Mouse (Mus musculus): Measurements from ENCODE around the gene Gm28308. TPM values are rescaled to one million over a fixed set of nuclear protein-coding genes. Genes with fewer than 3 reads are reported as not detected.
A peak's percentile ranks its signal among the peaks of the same experiment; 100 is the strongest.

Gene Gm28308
- polyA plus RNA-seq, 1 experiment from 2014 or later = not detected

GRCm38 (mm10) chr6:52220003-52220864 is 7.1 kb upstream of the Gm28308 start:
- H3K27ac ChIP-seq = no peak overlapping the region
- no peak overlapping the region for H3K4me2 ChIP-seq
- H3K9ac ChIP-seq = no peak overlapping the region
- peaks cover 31% of the 10 kb centered on the region for H3K4me1 ChIP-seq
- ATAC-seq (ENCODE audit: borderline replicate concordance, extremely low read depth, low FRiP score, low TSS enrichment) = no peak
- H3K9me3 ChIP-seq = no peaks in the 10 kb centered on the region
- no peaks in the 10 kb centered on the region for H3K36me3 ChIP-seq
- H3K27me3 ChIP-seq = peaks cover 99% of the 10 kb centered on the region
- no peak overlapping the region for H3K4me3 ChIP-seq
- WGBS = 57% methylated on average over 32 of the region's 32 CpGs

GRCm38 (mm10) chr6:52219234-52219942 is 6.2 kb upstream of the Gm28308 start:
- Histone ChIP-seq H3K4me3 (no peak overlapping the region), H3K4me1 (peaks cover 31% of the 10 kb centered on the region), H3K4me2 (no peak overlapping the region), H3K9ac (no peak overlapping the region), H3K36me3 (no peaks in the 10 kb centered on the region), H3K9me3 (no peaks in the 10 kb centered on the region), H3K27ac (no peak overlapping the region), H3K27me3 (peaks cover 99% of the 10 kb centered on the region)
- ATAC-seq (ENCODE audit: borderline replicate concordance, extremely low read depth, low FRiP score, low TSS enrichment) = no peak
- WGBS = 58% methylated on average over 9 of the region's 9 CpGs

- ATAC-seq (ENCODE audit: borderline replicate concordance, extremely low read depth, low FRiP score, low TSS enrichment) = no peak
- Histone ChIP-seq H3K4me3 (no peak overlapping the region), H3K27ac (no peak overlapping the region), H3K9me3 (no peaks in the 10 kb centered on the region), H3K9ac (no peak overlapping the region), H3K27me3 (peaks cover 99% of the 10 kb centered on the region), H3K4me1 (peaks cover 31% of the 10 kb centered on the region), H3K36me3 (no peaks in the 10 kb centered on the region), H3K4me2 (no peak overlapping the region)
- WGBS = 27% methylated on average over 14 of the region's 14 CpGs
Measured at GRCm38 (mm10) chr6:52218643-52219215, 5.6 kb upstream of the Gm28308 start.

- H3K4me3 ChIP-seq = peak overlapping the region; percentile 44
- peaks cover 99% of the 10 kb centered on the region for H3K27me3 ChIP-seq
- peaks cover 32% of the 10 kb centered on the region for H3K4me1 ChIP-seq
Measured at GRCm38 (mm10) chr6:52217895-52218642, 4.9 kb upstream of the Gm28308 start.

GRCm38 (mm10) chr6:52217459-52217768 is 4.3 kb upstream of the Gm28308 start:
- Histone ChIP-seq H3K9ac (no peak overlapping the region), H3K27ac (no peak overlapping the region), H3K9me3 (no peaks in the 10 kb centered on the region), H3K36me3 (no peaks in the 10 kb centered on the region), H3K27me3 (peaks cover 99% of the 10 kb centered on the region), H3K4me1 (peaks cover 35% of the 10 kb centered on the region), H3K4me2 (peak overlapping the region; percentile 69), H3K4me3 (peak overlapping the region; percentile 44)
- WGBS = 1% methylated on average over 25 of the region's 25 CpGs
- peak; percentile 40; the same call in 1 of the 2 replicates for ATAC-seq (ENCODE audit: borderline replicate concordance, extremely low read depth, low FRiP score, low TSS enrichment)

More at GRCm38 (mm10) chr6:52217895-52218642, 4.9 kb upstream of the Gm28308 start:
- WGBS = 12% methylated on average over 23 of the region's 23 CpGs
- no peak overlapping the region for H3K9ac ChIP-seq
- no peak for ATAC-seq (ENCODE audit: borderline replicate concordance, extremely low read depth, low FRiP score, low TSS enrichment)
- H3K27ac ChIP-seq = no peak overlapping the region
- no peaks in the 10 kb centered on the region for H3K36me3 ChIP-seq
- peak overlapping the region; percentile 69 for H3K4me2 ChIP-seq
- no peaks in the 10 kb centered on the region for H3K9me3 ChIP-seq

GRCm38 (mm10) chr6:52216691-52217458 is 3.7 kb upstream of the Gm28308 start:
- Histone ChIP-seq H3K27ac (no peak overlapping the region), H3K27me3 (peaks cover 99% of the 10 kb centered on the region), H3K4me3 (peak overlapping the region; percentile 44), H3K36me3 (no peaks in the 10 kb centered on the region), H3K9me3 (no peaks in the 10 kb centered on the region), H3K4me1 (peaks cover 32% of the 10 kb centered on the region), H3K4me2 (peak overlapping the region; percentile 69), H3K9ac (no peak overlapping the region)
- WGBS = 3% methylated on average over 60 of the region's 60 CpGs
- ATAC-seq (ENCODE audit: borderline replicate concordance, extremely low read depth, low FRiP score, low TSS enrichment) = no peak

- Histone ChIP-seq H3K4me1 (peaks cover 26% of the 10 kb centered on the region), H3K4me2 (peak overlapping the region; percentile 69), H3K27ac (no peak overlapping the region), H3K36me3 (no peaks in the 10 kb centered on the region), H3K9me3 (no peaks in the 10 kb centered on the region), H3K4me3 (peak overlapping the region; percentile 44), H3K27me3 (peaks cover 100% of the 10 kb centered on the region), H3K9ac (no peak overlapping the region)
- 5% methylated on average over 30 of the region's 30 CpGs for WGBS
- no peak for ATAC-seq (ENCODE audit: borderline replicate concordance, extremely low read depth, low FRiP score, low TSS enrichment)
Measured at GRCm38 (mm10) chr6:52215771-52216535, 2.8 kb upstream of the Gm28308 start.

- Histone ChIP-seq H3K4me2 (no peak overlapping the region), H3K36me3 (no peaks in the 10 kb centered on the region), H3K4me3 (no peak overlapping the region), H3K4me1 (peaks cover 26% of the 10 kb centered on the region), H3K9ac (no peak overlapping the region), H3K9me3 (no peaks in the 10 kb centered on the region), H3K27me3 (peaks cover 98% of the 10 kb centered on the region), H3K27ac (no peak overlapping the region)
- ATAC-seq (ENCODE audit: borderline replicate concordance, extremely low read depth, low FRiP score, low TSS enrichment) = no peak
- 30% methylated on average over 3 of the region's 3 CpGs for WGBS
Measured at GRCm38 (mm10) chr6:52215070-52215469, 1.9 kb upstream of the Gm28308 start.

- H3K9me3 ChIP-seq = no peaks in the 10 kb centered on the region
- WGBS = 34% methylated on average over 5 of the region's 5 CpGs
- peaks cover 98% of the 10 kb centered on the region for H3K27me3 ChIP-seq
- 0 out of 2 replicates have a peak overlapping the region, but pooled peaks have one; percentile 61 for H3K4me2 ChIP-seq
- ATAC-seq (ENCODE audit: borderline replicate concordance, extremely low read depth, low FRiP score, low TSS enrichment) = no peak
- no peak overlapping the region for H3K9ac ChIP-seq
- H3K27ac ChIP-seq = no peak overlapping the region
- peaks cover 26% of the 10 kb centered on the region for H3K4me1 ChIP-seq
- H3K4me3 ChIP-seq = no peak overlapping the region
- H3K36me3 ChIP-seq = no peaks in the 10 kb centered on the region
Measured at GRCm38 (mm10) chr6:52214271-52214670, 1.1 kb upstream of the Gm28308 start.

- Histone ChIP-seq H3K9ac (peak overlapping the region; percentile 30), H3K4me3 (peak overlapping the region; percentile 42), H3K27me3 (peaks cover 98% of the 10 kb centered on the region), H3K9me3 (no peaks in the 10 kb centered on the region), H3K4me1 (peaks cover 24% of the 10 kb centered on the region), H3K36me3 (no peaks in the 10 kb centered on the region), H3K27ac (peak overlapping the region; percentile 57), H3K4me2 (peak overlapping the region; percentile 61)
- no peak for ATAC-seq (ENCODE audit: borderline replicate concordance, extremely low read depth, low FRiP score, low TSS enrichment)
- 8% methylated on average over 22 of the region's 22 CpGs for WGBS
Measured at GRCm38 (mm10) chr6:52212556-52213118, 502 bp downstream of the Gm28308 start.
